Mouse (Mus musculus): ENCODE results near the gene Gm3739. TPM values are rescaled to one million over a fixed set of nuclear protein-coding genes. Genes with fewer than 3 reads are reported as not detected.
"Not testable (repeated sequence)": the region's sequence is repeated elsewhere in the genome, so short reads cannot be mapped to it uniquely, and the experiment has no call there.

Gm3739 gene
- 2.2 and 2.3 TPM in 2 replicates for polyA plus RNA-seq (2015; fragmentation: Nextera tagmentation; extraction: Ambion mirVana)

DNA sequence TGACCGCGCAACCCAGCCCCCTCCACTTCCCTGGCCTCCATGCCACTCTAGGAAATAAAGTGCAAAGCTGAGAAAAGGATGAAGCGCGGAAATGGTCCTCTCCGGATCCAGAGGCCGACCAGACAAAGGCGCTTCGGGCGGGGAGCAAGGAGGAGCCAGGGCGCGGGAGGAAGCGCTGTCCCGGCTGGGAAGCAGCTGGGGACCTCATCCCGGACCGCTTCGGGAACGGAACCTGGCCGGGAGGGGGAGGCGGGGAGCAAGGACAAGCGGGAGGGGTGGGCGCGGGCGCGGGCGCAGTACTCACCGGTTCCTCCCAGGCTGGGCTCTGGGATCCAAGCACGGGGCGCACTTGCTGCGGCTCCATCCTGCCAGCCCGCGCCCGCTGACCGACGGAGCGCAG, at the start of gene Gm3739:
Gene Gm3739 (minus strand): TSS at position 389 of the 400 bp plus-strand sequence.
- H3K27ac ChIP-seq (replicated peaks): peak within 1 kb of the TSS; percentile 32; the same call in 1 of the 2 replicates
- WGBS: 0% methylated on average over 2 of the region's 35 CpGs
- H3K4me2 ChIP-seq: peak within 1 kb of the TSS; percentile 72
- not testable (repeated sequence) for H3K27me3 ChIP-seq (replicated peaks); H3K36me3 ChIP-seq; H3K9me3 ChIP-seq; ATAC-seq (ENCODE audit: extremely low read depth, insufficient number of reproducible peaks, low FRiP score, low TSS enrichment); H3K4me1 ChIP-seq
- peak within 1 kb of the TSS; percentile 62 for H3K4me3 ChIP-seq
- peak within 1 kb of the TSS; percentile 79 for H3K9ac ChIP-seq

DNA sequence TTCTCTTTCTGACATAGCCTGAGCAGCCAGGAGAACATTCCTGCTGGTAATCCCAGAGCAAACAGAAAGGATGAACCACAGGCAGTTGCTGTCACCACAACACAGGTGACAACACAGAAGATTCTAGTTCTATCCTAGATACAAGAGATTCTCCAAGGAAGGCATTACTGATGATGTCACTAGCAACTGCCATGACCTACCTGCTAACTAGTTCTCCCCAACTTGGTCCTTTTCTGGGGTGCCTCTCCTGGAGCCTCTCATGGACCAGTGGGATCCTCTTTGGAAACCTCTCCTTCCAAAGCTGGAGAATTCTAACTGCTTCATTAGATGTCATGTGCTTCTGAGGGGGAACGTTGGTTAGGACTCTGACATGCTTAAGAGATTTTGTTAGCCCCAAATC, 17.4 kb upstream of the Gm3739 start, which contains the start of gene Gm5797:
Gene Gm5797 (minus strand): TSS at position 101 of the 400 bp plus-strand sequence.
- not testable (repeated sequence) for H3K4me3 ChIP-seq; H3K27me3 ChIP-seq (replicated peaks); H3K9ac ChIP-seq; ATAC-seq (ENCODE audit: extremely low read depth, insufficient number of reproducible peaks, low FRiP score, low TSS enrichment); H3K36me3 ChIP-seq; H3K4me2 ChIP-seq; H3K9me3 ChIP-seq; H3K4me1 ChIP-seq; H3K27ac ChIP-seq (replicated peaks)
- WGBS: no CpG with 5 or more reads among the region's 1 CpGs

DNA sequence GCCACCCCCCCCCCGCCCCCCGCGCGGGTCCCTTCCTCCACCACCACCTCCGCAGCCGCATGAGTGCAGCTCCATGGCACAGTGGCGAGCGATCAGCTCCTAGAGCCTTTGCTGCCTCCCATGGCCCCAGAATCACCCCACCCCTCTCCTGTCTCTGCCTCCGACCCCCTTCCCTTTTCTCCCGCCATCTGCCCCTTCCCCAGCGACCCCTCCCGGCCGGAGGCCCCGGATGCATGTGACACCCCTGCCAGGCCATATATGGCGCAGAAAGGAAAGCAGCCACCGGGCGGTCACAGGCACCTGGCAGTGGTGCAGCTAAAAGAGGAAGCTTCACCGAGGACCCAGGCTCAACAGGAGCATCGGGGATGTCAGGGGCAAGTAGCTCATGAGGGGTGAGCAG, 244 bp upstream of the Gm3739 start:
- WGBS: 0% methylated on average over 13 of the region's 19 CpGs
- not testable (repeated sequence) for H3K36me3 ChIP-seq; H3K4me1 ChIP-seq; H3K27me3 ChIP-seq (replicated peaks); ATAC-seq (ENCODE audit: extremely low read depth, insufficient number of reproducible peaks, low FRiP score, low TSS enrichment); H3K9me3 ChIP-seq
- Histone ChIP-seq H3K27ac (replicated peaks) (peak overlapping the region; percentile 32; the same call in 1 of the 2 replicates), H3K4me3 (peak overlapping the region; percentile 62), H3K4me2 (peak overlapping the region; percentile 72), H3K9ac (peak overlapping the region; percentile 79)

DNA sequence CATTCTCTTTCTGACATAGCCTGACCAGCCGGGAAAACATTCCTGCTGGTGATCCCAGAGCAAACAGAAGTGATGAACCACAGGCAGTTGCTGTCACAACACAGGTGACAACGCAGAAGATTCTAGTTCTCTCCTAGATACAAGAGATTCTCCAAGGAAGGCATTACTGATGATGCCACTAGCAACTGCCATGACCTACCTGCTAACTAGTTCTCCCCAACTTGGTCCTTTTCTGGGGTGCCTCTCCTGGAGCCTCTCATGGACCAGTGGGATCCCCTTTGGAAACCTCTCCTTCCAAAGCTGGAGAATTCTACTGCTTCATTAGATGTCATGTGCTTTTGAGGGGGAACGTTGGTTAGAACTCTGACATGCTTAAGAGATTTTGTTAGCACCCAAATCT, 50.2 kb downstream of the Gm3739 start, which contains the start of gene Gm3727:
Gene Gm3727 (minus strand): TSS at position 101 of the 400 bp plus-strand sequence.
- not testable (repeated sequence) for H3K4me3 ChIP-seq; ATAC-seq (ENCODE audit: extremely low read depth, insufficient number of reproducible peaks, low FRiP score, low TSS enrichment); H3K9ac ChIP-seq; H3K27ac ChIP-seq (replicated peaks); H3K4me1 ChIP-seq; H3K9me3 ChIP-seq; H3K4me2 ChIP-seq; H3K27me3 ChIP-seq (replicated peaks); H3K36me3 ChIP-seq
- WGBS: 64% methylated on average over 3 of the region's 3 CpGs

Other genes with a start within 250 kb of the Gm3739 start
- gene Gm3696, start 214.4 kb downstream of the Gm3739 start, polyA plus RNA-seq (2015; fragmentation: Nextera tagmentation; extraction: Ambion mirVana): 0.71 and 1.2 TPM in 2 replicates
- not detected in 2 replicates for gene Gm6676, start 189.6 kb downstream of the Gm3739 start, polyA plus RNA-seq (2015; fragmentation: Nextera tagmentation; extraction: Ambion mirVana)
- 2.6 and 4.0 TPM in 2 replicates for gene Gm3512, start 140.5 kb downstream of the Gm3739 start, polyA plus RNA-seq (2015; fragmentation: Nextera tagmentation; extraction: Ambion mirVana)
- not detected in 2 replicates for gene Gm16434, start 120.5 kb downstream of the Gm3739 start, polyA plus RNA-seq (2015; fragmentation: Nextera tagmentation; extraction: Ambion mirVana)
- not detected in 2 replicates for gene Gm3727, start 50.3 kb downstream of the Gm3739 start, polyA plus RNA-seq (2015; fragmentation: Nextera tagmentation; extraction: Ambion mirVana)
- not detected in 2 replicates for gene Gm5797, start 17.3 kb upstream of the Gm3739 start, polyA plus RNA-seq (2015; fragmentation: Nextera tagmentation; extraction: Ambion mirVana)
- not detected in 2 replicates for gene Gm8374, start 50.1 kb upstream of the Gm3739 start, polyA plus RNA-seq (2015; fragmentation: Nextera tagmentation; extraction: Ambion mirVana)
- gene Gm3755, start 135.9 kb upstream of the Gm3739 start, polyA plus RNA-seq (2015; fragmentation: Nextera tagmentation; extraction: Ambion mirVana): not detected in 2 replicates
- 1.5 and 1.8 TPM in 2 replicates for gene Gm3752, start 168.7 kb upstream of the Gm3739 start, polyA plus RNA-seq (2015; fragmentation: Nextera tagmentation; extraction: Ambion mirVana)